Mouse (Mus musculus): Measurements from ENCODE around the gene Dagla. TPM values are rescaled to one million over a fixed set of nuclear protein-coding genes. Genes with fewer than 3 reads are reported as not detected.

Gene Dagla
- total and polyA plus RNA-seq, 3 experiments: 0.11 TPM; not detected in 2

DNA sequence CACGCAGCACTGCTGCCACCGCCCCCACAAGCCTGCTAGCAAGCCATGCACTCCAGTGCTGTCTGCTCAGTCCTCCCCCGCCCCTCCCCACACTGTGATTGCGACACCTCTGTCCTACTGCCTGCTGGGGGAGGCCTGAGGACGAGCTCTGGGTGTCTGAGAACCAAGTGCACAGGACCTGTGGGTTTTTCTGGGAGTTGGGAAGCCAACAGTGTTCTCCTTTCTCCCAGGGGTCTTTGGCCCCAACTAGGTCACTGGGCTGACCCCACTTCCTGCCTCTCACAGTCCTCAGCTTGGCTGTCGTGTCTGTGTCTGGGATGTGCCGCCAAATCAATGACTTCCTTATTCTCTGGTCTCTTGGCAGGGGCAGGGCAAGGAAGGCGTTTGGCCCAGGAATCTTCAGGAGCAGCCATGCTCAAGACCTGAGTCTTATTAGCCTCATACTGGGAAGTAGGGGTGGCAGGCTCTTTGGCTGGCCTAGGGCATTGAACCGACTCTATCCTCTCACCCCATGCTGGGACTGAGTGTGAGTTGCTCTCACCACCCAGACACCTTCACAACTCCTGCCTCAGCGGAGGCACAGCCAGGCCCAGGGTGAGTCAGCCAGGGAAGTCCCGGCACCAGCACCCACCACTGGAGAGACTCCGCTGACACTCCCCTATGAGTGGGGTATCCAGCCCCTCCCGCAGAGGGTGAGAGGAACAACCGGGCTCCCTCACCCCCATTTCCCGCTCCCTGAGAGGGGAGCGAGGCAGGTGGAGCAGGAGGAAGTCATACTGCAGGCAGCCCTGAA, 14.3 kb downstream of the Dagla start:
- TF ChIP-seq POLR2AphosphoS5 (IDR thresholded peaks at IDR 0.05; ENCODE audit: insufficient replicate concordance, low read depth, low read length) (no peak), GATA2 (IDR thresholded peaks at IDR 0.05; ENCODE audit: borderline replicate concordance, low read depth, low read length) (no peak), GATA1 (IDR thresholded peaks at IDR 0.05; ENCODE audit: borderline replicate concordance, low read length) (no peak), CTCF (IDR thresholded peaks at IDR 0.05; ENCODE audit: low read depth, low read length) (no peak), TAL1 (conservative IDR thresholded peaks at IDR 0.05; ENCODE audit: low read depth, low read length) (no peak)
- Histone ChIP-seq H3K36me3 (replicated peaks) (no peaks in the 10 kb centered on the region), H3K9me3 (replicated peaks) (no peaks in the 10 kb centered on the region), H3K4me3 (ENCODE audit: low read depth, low read length) (no peak overlapping the region), H3K4me1 (ENCODE audit: insufficient read depth, low read depth, low read length) (0 out of 2 replicates have a peak, but pooled peaks cover 3% of the 10 kb centered on the region), H3K27me3 (ENCODE audit: insufficient read depth, low read length) (peaks cover 35% of the 10 kb centered on the region)
- ATAC-seq (ENCODE audit: extremely low read depth, insufficient number of reproducible peaks, low FRiP score, poor library complexity, severe bottlenecking) (no peak), DNase-seq (ENCODE audit: low spot score) (no peak)

DNA sequence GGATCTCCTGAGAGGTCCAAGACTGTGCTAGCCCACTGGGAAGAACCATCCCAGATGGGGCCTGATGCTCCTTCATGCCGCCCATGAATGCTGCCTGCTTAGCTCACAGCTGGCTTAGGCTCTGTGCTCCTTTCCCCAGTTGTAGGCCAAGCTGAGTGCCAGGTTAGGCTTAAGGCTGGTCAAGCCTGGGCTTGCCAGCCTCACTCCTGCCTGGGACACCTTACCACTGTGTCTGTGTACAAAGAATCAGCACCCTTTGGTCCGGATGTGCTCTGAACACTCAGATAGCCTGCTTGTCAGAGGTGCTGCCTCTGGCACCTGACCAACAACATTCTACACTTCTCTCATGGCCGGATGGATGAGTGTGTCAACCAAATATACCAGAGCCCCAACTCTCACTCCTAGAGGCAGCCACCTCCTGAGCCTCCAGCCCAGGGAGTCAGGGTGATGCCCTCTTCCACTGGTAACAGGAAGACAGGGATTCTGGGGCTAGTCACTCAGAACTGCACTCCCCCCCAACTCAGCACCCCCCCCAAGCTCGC, 15.0 kb downstream of the Dagla start:
- Histone ChIP-seq H3K4me3 (ENCODE audit: low read depth, low read length) (no peak overlapping the region), H3K9me3 (replicated peaks) (no peaks in the 10 kb centered on the region), H3K4me1 (ENCODE audit: insufficient read depth, low read depth, low read length) (0 out of 2 replicates have a peak, but pooled peaks cover 3% of the 10 kb centered on the region), H3K27me3 (ENCODE audit: insufficient read depth, low read length) (peaks cover 30% of the 10 kb centered on the region), H3K36me3 (replicated peaks) (no peaks in the 10 kb centered on the region)
- ATAC-seq (ENCODE audit: extremely low read depth, insufficient number of reproducible peaks, low FRiP score, poor library complexity, severe bottlenecking) (no peak), DNase-seq (ENCODE audit: low spot score) (no peak)
- TF ChIP-seq TAL1 (conservative IDR thresholded peaks at IDR 0.05; ENCODE audit: low read depth, low read length) (no peak), GATA2 (IDR thresholded peaks at IDR 0.05; ENCODE audit: borderline replicate concordance, low read depth, low read length) (no peak), CTCF (IDR thresholded peaks at IDR 0.05; ENCODE audit: low read depth, low read length) (no peak), POLR2AphosphoS5 (IDR thresholded peaks at IDR 0.05; ENCODE audit: insufficient replicate concordance, low read depth, low read length) (no peak), GATA1 (IDR thresholded peaks at IDR 0.05; ENCODE audit: borderline replicate concordance, low read length) (no peak)

DNA sequence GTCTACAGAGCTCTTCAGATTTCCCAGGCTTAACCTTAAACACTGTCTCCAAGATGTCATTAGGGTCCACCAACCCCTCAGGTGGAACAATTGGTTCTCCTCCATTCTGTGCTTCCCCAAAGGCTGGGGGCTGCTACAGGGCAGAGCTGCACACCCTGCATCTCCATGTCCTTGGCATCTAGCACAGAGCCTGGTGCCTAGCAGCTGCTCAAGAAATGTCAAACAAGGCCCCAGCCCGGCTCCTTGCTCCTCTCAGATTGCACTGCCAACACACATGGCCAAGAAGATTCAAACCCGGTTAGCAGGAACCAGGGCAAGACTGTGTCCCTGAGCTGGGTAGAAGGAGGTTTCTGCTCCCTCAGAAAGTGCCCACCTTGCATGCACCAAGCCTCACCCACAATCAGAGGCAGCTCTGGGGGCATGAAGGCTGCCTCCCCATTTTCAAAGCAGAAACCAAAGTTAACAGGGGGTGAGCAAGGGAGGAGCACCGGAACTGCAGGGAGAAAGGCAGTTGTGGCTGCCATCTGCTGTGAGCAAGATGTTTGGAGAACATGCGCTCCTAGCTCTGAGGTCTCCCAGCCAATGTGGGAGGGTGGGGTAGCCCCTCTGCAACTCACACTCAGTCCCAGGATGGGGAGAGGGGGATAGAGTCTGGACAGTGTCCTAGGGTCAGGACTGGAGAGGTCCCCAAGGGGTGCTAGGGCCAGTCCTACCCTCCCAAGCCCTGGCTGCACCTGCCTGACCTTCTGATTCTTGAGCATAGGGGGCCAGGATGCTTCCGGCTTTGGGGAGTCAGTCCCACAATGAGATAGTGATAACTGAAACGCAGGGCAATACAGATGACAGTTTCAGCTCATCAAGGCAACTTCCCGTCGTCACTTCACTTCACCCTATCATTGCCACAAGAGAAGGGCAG, 16.3 kb downstream of the Dagla start:
- no peaks in the 10 kb centered on the region for H3K36me3 ChIP-seq (replicated peaks)
- no peak overlapping the region for H3K4me3 ChIP-seq (ENCODE audit: low read depth, low read length)
- DNase-seq (ENCODE audit: low spot score) (no peak), ATAC-seq (ENCODE audit: extremely low read depth, insufficient number of reproducible peaks, low FRiP score, poor library complexity, severe bottlenecking) (no peak)
- H3K4me1 ChIP-seq (ENCODE audit: insufficient read depth, low read depth, low read length): 0 out of 2 replicates have a peak, but pooled peaks cover 3% of the 10 kb centered on the region
- no peak for TF ChIP-seq GATA2 (IDR thresholded peaks at IDR 0.05; ENCODE audit: borderline replicate concordance, low read depth, low read length)
- TF ChIP-seq GATA1 (IDR thresholded peaks at IDR 0.05; ENCODE audit: borderline replicate concordance, low read length): no peak
- TF ChIP-seq POLR2AphosphoS5 (IDR thresholded peaks at IDR 0.05; ENCODE audit: insufficient replicate concordance, low read depth, low read length): no peak
- no peak for TF ChIP-seq TAL1 (conservative IDR thresholded peaks at IDR 0.05; ENCODE audit: low read depth, low read length)
- no peak for TF ChIP-seq CTCF (IDR thresholded peaks at IDR 0.05; ENCODE audit: low read depth, low read length)
- peaks cover 23% of the 10 kb centered on the region for H3K27me3 ChIP-seq (ENCODE audit: insufficient read depth, low read length)
- H3K9me3 ChIP-seq (replicated peaks): no peaks in the 10 kb centered on the region

DNA sequence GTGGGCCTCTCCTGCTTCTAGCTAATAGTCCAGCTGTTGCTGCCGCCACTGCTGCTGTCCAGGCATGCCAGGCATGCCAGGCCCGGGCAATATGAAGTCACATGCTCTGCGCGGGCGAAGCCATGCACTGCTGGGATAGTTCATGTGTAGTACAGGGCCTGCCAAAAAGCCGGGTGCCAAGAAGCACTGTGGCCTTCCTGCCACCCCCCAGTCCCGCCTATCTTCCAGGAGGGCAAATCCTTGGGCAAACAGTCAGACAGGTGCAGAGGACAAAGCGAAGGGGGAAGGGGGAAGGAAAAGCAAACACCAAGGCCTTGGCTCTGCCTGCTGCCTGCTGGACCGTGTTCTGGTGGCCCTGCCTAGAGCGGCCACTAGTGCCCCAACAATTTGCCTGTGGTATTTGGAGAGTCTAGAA, 18.2 kb downstream of the Dagla start:
- Histone ChIP-seq H3K4me1 (ENCODE audit: insufficient read depth, low read depth, low read length) (0 out of 2 replicates have a peak, but pooled peaks cover 3% of the 10 kb centered on the region), H3K36me3 (replicated peaks) (no peaks in the 10 kb centered on the region), H3K9me3 (replicated peaks) (no peaks in the 10 kb centered on the region), H3K4me3 (ENCODE audit: low read depth, low read length) (no peak overlapping the region), H3K27me3 (ENCODE audit: insufficient read depth, low read length) (peaks cover 15% of the 10 kb centered on the region; the same call in 1 of the 2 replicates)
- DNase-seq (ENCODE audit: low spot score) (no peak), ATAC-seq (ENCODE audit: extremely low read depth, insufficient number of reproducible peaks, low FRiP score, poor library complexity, severe bottlenecking) (no peak)
- TF ChIP-seq CTCF (IDR thresholded peaks at IDR 0.05; ENCODE audit: low read depth, low read length) (no peak), POLR2AphosphoS5 (IDR thresholded peaks at IDR 0.05; ENCODE audit: insufficient replicate concordance, low read depth, low read length) (no peak), GATA1 (IDR thresholded peaks at IDR 0.05; ENCODE audit: borderline replicate concordance, low read length) (no peak)

DNA sequence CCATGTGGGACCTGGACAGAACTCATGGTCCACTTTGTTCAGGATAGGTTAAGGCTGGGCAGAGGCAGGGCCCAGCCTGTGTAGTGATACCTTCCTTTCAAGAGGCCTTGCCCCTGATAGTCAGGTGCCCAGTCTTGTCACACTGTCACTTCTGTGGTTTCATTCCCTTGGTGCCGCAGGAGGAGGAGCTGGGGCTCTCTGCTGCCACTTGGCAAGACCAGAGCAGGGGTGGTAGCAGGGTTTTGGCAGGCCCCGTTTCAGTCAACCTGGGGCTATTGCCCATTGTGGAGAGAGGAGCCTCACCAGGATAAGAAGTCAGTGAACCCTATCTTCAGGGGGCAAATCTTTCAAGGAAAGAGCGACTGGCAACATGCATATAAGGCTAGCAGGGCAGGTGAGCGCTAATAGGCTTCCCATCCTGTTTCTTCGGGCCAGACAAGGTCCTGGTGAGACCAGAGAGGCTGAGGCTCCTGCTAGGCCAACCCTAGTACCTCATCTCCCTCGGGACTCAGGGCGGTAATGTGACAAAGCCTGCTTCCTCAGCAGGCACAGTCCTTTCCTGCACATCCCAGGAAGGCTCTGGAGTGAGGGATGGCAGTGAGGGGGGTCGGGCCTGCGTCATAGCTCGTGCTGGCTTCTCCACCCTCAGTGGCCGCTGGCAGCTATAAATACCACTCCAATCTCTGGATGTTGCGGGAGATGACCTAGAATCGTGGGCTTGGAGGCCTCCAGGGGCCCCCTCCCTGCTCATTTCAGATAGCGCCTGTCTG, 23.7 kb downstream of the Dagla start:
- no peaks in the 10 kb centered on the region for H3K9me3 ChIP-seq (replicated peaks)
- H3K36me3 ChIP-seq (replicated peaks): no peaks in the 10 kb centered on the region
- H3K27me3 ChIP-seq (ENCODE audit: insufficient read depth, low read length): peaks cover 26% of the 10 kb centered on the region
- no peaks in the 10 kb centered on the region for H3K4me1 ChIP-seq (ENCODE audit: insufficient read depth, low read depth, low read length)
- no peak overlapping the region for H3K4me3 ChIP-seq (ENCODE audit: low read depth, low read length)
- TF ChIP-seq CTCF (IDR thresholded peaks at IDR 0.05; ENCODE audit: low read depth, low read length) (no peak), POLR2AphosphoS5 (IDR thresholded peaks at IDR 0.05; ENCODE audit: insufficient replicate concordance, low read depth, low read length) (no peak), TAL1 (conservative IDR thresholded peaks at IDR 0.05; ENCODE audit: low read depth, low read length) (no peak), GATA2 (IDR thresholded peaks at IDR 0.05; ENCODE audit: borderline replicate concordance, low read depth, low read length) (no peak), GATA1 (IDR thresholded peaks at IDR 0.05; ENCODE audit: borderline replicate concordance, low read length) (no peak)
- ATAC-seq (ENCODE audit: extremely low read depth, insufficient number of reproducible peaks, low FRiP score, poor library complexity, severe bottlenecking) (no peak), DNase-seq (ENCODE audit: low spot score) (no peak)

Data from G1E (cell line).